Comparison of ENCODE assay signal across 8 mouse cellular contexts in genomic region chrX:11614237-11614636, GRCm38 (mm10).
DNase-seq lines count a peak whose midpoint lies in the region; ATAC-seq lines count a peak whose summit lies in the region.
"Had no signal": no experiment of that assay in that cellular context is flagged by ENCODE, and none has a peak within 500 bp of the region (broad histone marks: within the 10 kb centered on the region; RNA-seq: fewer than 3 reads in every experiment).

No protein-coding gene starts in this region.

- no peak for ATAC-seq in kidney, embryonic 16.5 days (ENCODE audit: low FRiP score, low TSS enrichment)

- no peak overlapping the region for H3K4me3 ChIP-seq in kidney, embryonic 16.5 days (ENCODE audit: low read length)
- H3K4me3 ChIP-seq: midbrain, embryonic 12.5 days had no signal

- 46% methylated on average over 8 of the region's 8 CpGs for WGBS in kidney, embryonic 16.5 days

- DNase-seq in kidney, adult 11 months, result peak; percentile 28
- DNase-seq in MN1 (ENCODE audit: low spot score), result peak; percentile 24
- peak; percentile 31 for DNase-seq in brain, adult 2 months (ENCODE audit: low read depth, low spot score)
- peak; percentile 85 for DNase-seq in kidney, postnatal 10 days
- no peak for DNase-seq in embryo, embryonic 10 days (ENCODE audit: low spot score)
- DNase-seq in embryo, embryonic 9.5 days (ENCODE audit: extremely low spot score), result no peak

- H3K9me3 ChIP-seq in kidney, embryonic 16.5 days (ENCODE audit: low read length), result no peaks in the 10 kb centered on the region
- H3K9me3 ChIP-seq: midbrain, embryonic 12.5 days had no signal

- no peak overlapping the region for H3K27ac ChIP-seq in kidney, embryonic 16.5 days (ENCODE audit: low read length)
- H3K27ac ChIP-seq: midbrain, embryonic 12.5 days had no signal

- no peaks in the 10 kb centered on the region for H3K4me1 ChIP-seq in kidney, embryonic 16.5 days (ENCODE audit: insufficient read depth, low read length)
- H3K4me1 ChIP-seq: midbrain, embryonic 12.5 days had no signal

- no peaks in the 10 kb centered on the region for H3K36me3 ChIP-seq in kidney, embryonic 16.5 days (ENCODE audit: insufficient read depth, low read length)
- H3K36me3 ChIP-seq: midbrain, embryonic 12.5 days had no signal

- no peak overlapping the region for H3K4me2 ChIP-seq in kidney, embryonic 16.5 days (replicated peaks; ENCODE audit: low read depth, low read length)
- H3K4me2 ChIP-seq: midbrain, embryonic 12.5 days had no signal

- H3K27me3 ChIP-seq in kidney, embryonic 16.5 days (ENCODE audit: insufficient read depth, low read length), result no peaks in the 10 kb centered on the region; the same call in 1 of the 2 replicates

- H3K9ac ChIP-seq in kidney, embryonic 16.5 days (replicated peaks; ENCODE audit: low read length), result no peak overlapping the region
- H3K9ac ChIP-seq: midbrain, embryonic 12.5 days had no signal

Comparison
In these comparisons a context has a peak if more than half of its experiments do, and no peak if none do; other contexts are left out.
1. DNase-seq: peak in kidney, adult 11 months (single experiment), MN1 (single experiment), brain, adult 2 months (single experiment) and kidney, postnatal 10 days (single experiment); none in embryo, embryonic 10 days (single experiment) and embryo, embryonic 9.5 days (single experiment).